ENCODE assay signal across 27 mouse cellular contexts in genomic region chr10:89559351-89559750, GRCm38 (mm10). TPM values are rescaled to one million over a fixed set of nuclear protein-coding genes. Genes with fewer than 3 reads are reported as not detected.
"Had no signal": no experiment of that assay in that cellular context is flagged by ENCODE, and none has a peak within 500 bp of the region (broad histone marks: within the 10 kb centered on the region; RNA-seq: fewer than 3 reads in every experiment).

No protein-coding gene starts in this region.

- H3K9ac ChIP-seq: heart, embryonic 13.5 days; heart, embryonic 15.5 days; hindbrain, embryonic 13.5 days; hindbrain, embryonic 15.5 days; kidney, embryonic 15.5 days; limb, embryonic 13.5 days; limb, embryonic 15.5 days; liver, embryonic 12.5 days; liver, embryonic 14.5 days had no signal

- H3K4me3 ChIP-seq: heart, embryonic 13.5 days; heart, embryonic 15.5 days; hindbrain, embryonic 13.5 days; hindbrain, embryonic 15.5 days; kidney, embryonic 15.5 days; limb, embryonic 13.5 days; limb, embryonic 15.5 days; liver, embryonic 12.5 days had no signal

- H3K9me3 ChIP-seq: heart, embryonic 13.5 days; heart, embryonic 15.5 days; hindbrain, embryonic 13.5 days; hindbrain, embryonic 15.5 days; kidney, embryonic 15.5 days; limb, embryonic 13.5 days; limb, embryonic 15.5 days; liver, embryonic 12.5 days had no signal

- H3K4me1 ChIP-seq: heart, embryonic 15.5 days; hindbrain, embryonic 13.5 days; hindbrain, embryonic 15.5 days; kidney, embryonic 15.5 days; limb, embryonic 13.5 days; limb, embryonic 15.5 days; liver, embryonic 12.5 days had no signal

- H3K27ac ChIP-seq: heart, embryonic 13.5 days; heart, embryonic 15.5 days; hindbrain, embryonic 13.5 days; hindbrain, embryonic 15.5 days; kidney, embryonic 15.5 days; kidney, postnatal 0 days; limb, embryonic 13.5 days; limb, embryonic 15.5 days; liver, embryonic 12.5 days; liver, embryonic 14.5 days had no signal

- H3K4me2 ChIP-seq: heart, embryonic 11.5 days; heart, embryonic 13.5 days; heart, embryonic 15.5 days; hindbrain, embryonic 13.5 days; hindbrain, embryonic 15.5 days; kidney, embryonic 15.5 days; limb, embryonic 13.5 days; limb, embryonic 15.5 days; liver, embryonic 12.5 days had no signal

- ATAC-seq: inflammation-experienced regulatory T-cells, adult 6 months; liver, embryonic 12.5 days had no signal

- DNase-seq: gastrocnemius, postnatal 14 days; gastrocnemius, postnatal 36 days; heart, adult 18-20 months; heart, postnatal 14 days; heart, postnatal 36 days; kidney, adult 2 months; kidney, adult 9 months; kidney, postnatal 14 days; kidney, postnatal 36 days; layer of hippocampus, adult 9-11 months; layer of hippocampus, postnatal 36 days; left cerebral cortex, postnatal 4 days had no signal

- H3K27me3 ChIP-seq: heart, embryonic 13.5 days; heart, embryonic 15.5 days; hindbrain, embryonic 13.5 days; hindbrain, embryonic 15.5 days; kidney, embryonic 15.5 days; limb, embryonic 13.5 days; limb, embryonic 15.5 days; liver, embryonic 12.5 days had no signal

- H3K36me3 ChIP-seq: heart, embryonic 13.5 days; heart, embryonic 15.5 days; hindbrain, embryonic 13.5 days; hindbrain, embryonic 15.5 days; kidney, embryonic 15.5 days; limb, embryonic 13.5 days; limb, embryonic 15.5 days; liver, embryonic 12.5 days had no signal

RNA-seq across cellular contexts. Expression of gene Nr1h4, which starts 26.0 kb away (rescaled TPM):
- total RNA-seq: gastrocnemius, postnatal 14 days; gastrocnemius, postnatal 36 days; hematopoietic stem cell, adult 5-6 weeks had no signal
- polyA plus RNA-seq: hindbrain, embryonic 11.5 days; hindbrain, embryonic 13.5 days; hindbrain, embryonic 15.5 days; inflammation-experienced regulatory T-cells, adult 6 months; limb, embryonic 11.5 days; limb, embryonic 13.5 days had no signal
